Mouse (Mus musculus): ENCODE measurements around the gene Fam213b. TPM values are rescaled to one million over a fixed set of nuclear protein-coding genes. Genes with fewer than 3 reads are reported as not detected.
A peak's percentile ranks its signal among the peaks of the same experiment; 100 is the strongest.

Fam213b gene
- polyA plus RNA-seq, 1 experiment from 2014 or later: 42.0 TPM

GRCm38 (mm10) chr4:154864961-154865760, 33.8 kb downstream of the Fam213b start:
- H3K9me3 ChIP-seq (replicated peaks; ENCODE audit: low read length): no peaks in the 10 kb centered on the region
- H3K27ac ChIP-seq: no peak overlapping the region
- 80% methylated on average over 18 of the region's 18 CpGs for WGBS
- no peak for ATAC-seq (replicated peaks; ENCODE audit: low FRiP score, low read depth)
- H3K4me1 ChIP-seq (replicated peaks; ENCODE audit: insufficient read depth, low read length): no peaks in the 10 kb centered on the region; the same call in 1 of the 2 replicates
- no peak for DNase-seq (ENCODE audit: low spot score)
- no peak for TF ChIP-seq CTCF (IDR thresholded peaks at IDR 0.05; ENCODE audit: low read depth)
- H3K4me2 ChIP-seq (ENCODE audit: low read length): peak overlapping the region; percentile 63
- peak overlapping the region; percentile 54; the same call in 1 of the 2 replicates for H3K9ac ChIP-seq (ENCODE audit: low read depth, low read length)
- no peaks in the 10 kb centered on the region for H3K27me3 ChIP-seq (ENCODE audit: insufficient read depth, low read length)
- no peaks in the 10 kb centered on the region for H3K36me3 ChIP-seq (ENCODE audit: insufficient read depth, low read length)
- no peak overlapping the region; the same call in 1 of the 2 replicates for H3K4me3 ChIP-seq (replicated peaks; ENCODE audit: low read depth, low read length)

- H3K36me3 ChIP-seq (ENCODE audit: insufficient read depth, low read length): no peaks in the 10 kb centered on the region
- H3K9me3 ChIP-seq (replicated peaks; ENCODE audit: low read length): no peaks in the 10 kb centered on the region
- peak overlapping the region; percentile 33 for H3K4me3 ChIP-seq (replicated peaks; ENCODE audit: low read depth, low read length)
- peak; percentile 91 for ATAC-seq (replicated peaks; ENCODE audit: low FRiP score, low read depth)
- H3K27me3 ChIP-seq (ENCODE audit: insufficient read depth, low read length): no peaks in the 10 kb centered on the region
- no peaks in the 10 kb centered on the region; the same call in 1 of the 2 replicates for H3K4me1 ChIP-seq (replicated peaks; ENCODE audit: insufficient read depth, low read length)
- DNase-seq (ENCODE audit: low spot score): peak; percentile 95
- peak overlapping the region; percentile 54 for H3K9ac ChIP-seq (ENCODE audit: low read depth, low read length)
- peak overlapping the region; percentile 47; the same call in 1 of the 2 replicates for H3K27ac ChIP-seq
- peak overlapping the region; percentile 63 for H3K4me2 ChIP-seq (ENCODE audit: low read length)
- WGBS: under 1% methylated on average over 18 of the region's 18 CpGs
- TF ChIP-seq CTCF (IDR thresholded peaks at IDR 0.05; ENCODE audit: low read depth): peak; percentile 26; the same call in 1 of the 2 replicates
Observed at GRCm38 (mm10) chr4:154864271-154864771, 34.6 kb downstream of the Fam213b start.

- no peak overlapping the region for H3K27ac ChIP-seq
- H3K4me3 ChIP-seq (replicated peaks; ENCODE audit: low read depth, low read length): no peak overlapping the region
- no peak for DNase-seq (ENCODE audit: low spot score)
- no peak overlapping the region for H3K9ac ChIP-seq (ENCODE audit: low read depth, low read length)
- no peaks in the 10 kb centered on the region for H3K9me3 ChIP-seq (replicated peaks; ENCODE audit: low read length)
- no peak for ATAC-seq (replicated peaks; ENCODE audit: low FRiP score, low read depth)
- no peak for TF ChIP-seq CTCF (IDR thresholded peaks at IDR 0.05; ENCODE audit: low read depth)
- H3K4me1 ChIP-seq (replicated peaks; ENCODE audit: insufficient read depth, low read length): no peaks in the 10 kb centered on the region; the same call in 1 of the 2 replicates
- no peaks in the 10 kb centered on the region for H3K36me3 ChIP-seq (ENCODE audit: insufficient read depth, low read length)
- no peak overlapping the region for H3K4me2 ChIP-seq (ENCODE audit: low read length)
- no peaks in the 10 kb centered on the region for H3K27me3 ChIP-seq (ENCODE audit: insufficient read depth, low read length)
- WGBS: 89% methylated on average over 3 of the region's 3 CpGs
Observed at GRCm38 (mm10) chr4:154863436-154863935, 35.4 kb downstream of the Fam213b start.

- WGBS: 73% methylated on average over 5 of the region's 5 CpGs
- TF ChIP-seq CTCF (IDR thresholded peaks at IDR 0.05; ENCODE audit: low read depth): no peak
- Histone ChIP-seq H3K9ac (ENCODE audit: low read depth, low read length) (no peak overlapping the region), H3K36me3 (ENCODE audit: insufficient read depth, low read length) (no peaks in the 10 kb centered on the region), H3K27ac (no peak overlapping the region), H3K4me3 (replicated peaks; ENCODE audit: low read depth, low read length) (no peak overlapping the region), H3K9me3 (replicated peaks; ENCODE audit: low read length) (no peaks in the 10 kb centered on the region), H3K27me3 (ENCODE audit: insufficient read depth, low read length) (peaks cover 2% of the 10 kb centered on the region; the same call in 1 of the 2 replicates), H3K4me1 (replicated peaks; ENCODE audit: insufficient read depth, low read length) (no peaks in the 10 kb centered on the region; the same call in 1 of the 2 replicates), H3K4me2 (ENCODE audit: low read length) (no peak overlapping the region)
- DNase-seq (ENCODE audit: low spot score) (no peak), ATAC-seq (replicated peaks; ENCODE audit: low FRiP score, low read depth) (no peak)
Observed at GRCm38 (mm10) chr4:154861967-154862366, 37.0 kb downstream of the Fam213b start.

- Histone ChIP-seq H3K4me1 (replicated peaks; ENCODE audit: insufficient read depth, low read length) (peaks cover 4% of the 10 kb centered on the region; the same call in 1 of the 2 replicates), H3K4me3 (replicated peaks; ENCODE audit: low read depth, low read length) (no peak overlapping the region), H3K9me3 (replicated peaks; ENCODE audit: low read length) (no peaks in the 10 kb centered on the region; the same call in 1 of the 2 replicates), H3K36me3 (ENCODE audit: insufficient read depth, low read length) (no peaks in the 10 kb centered on the region), H3K4me2 (ENCODE audit: low read length) (no peak overlapping the region), H3K27ac (no peak overlapping the region), H3K9ac (ENCODE audit: low read depth, low read length) (no peak overlapping the region), H3K27me3 (ENCODE audit: insufficient read depth, low read length) (peaks cover 30% of the 10 kb centered on the region)
- no peak for TF ChIP-seq CTCF (IDR thresholded peaks at IDR 0.05; ENCODE audit: low read depth)
- ATAC-seq (replicated peaks; ENCODE audit: low FRiP score, low read depth) (no peak), DNase-seq (ENCODE audit: low spot score) (no peak)
- 78% methylated on average over 3 of the region's 3 CpGs for WGBS
Observed at GRCm38 (mm10) chr4:154858601-154859000, 40.3 kb downstream of the Fam213b start.

All from kidney, postnatal 0 days (tissue).